Mouse (Mus musculus) liver, adult (tissue): ENCODE measurements around the gene Olfr1198.

Experiments
- GATA4 ChIP-seq: IDR thresholded peaks from 2 replicates; pipeline ENCODE4 v1.6.1; 2014; ENCODE audit warnings: mild to moderate bottlenecking, low read length; ENCODE audit not compliant: insufficient replicate concordance

Olfr1198 gene

DNA sequence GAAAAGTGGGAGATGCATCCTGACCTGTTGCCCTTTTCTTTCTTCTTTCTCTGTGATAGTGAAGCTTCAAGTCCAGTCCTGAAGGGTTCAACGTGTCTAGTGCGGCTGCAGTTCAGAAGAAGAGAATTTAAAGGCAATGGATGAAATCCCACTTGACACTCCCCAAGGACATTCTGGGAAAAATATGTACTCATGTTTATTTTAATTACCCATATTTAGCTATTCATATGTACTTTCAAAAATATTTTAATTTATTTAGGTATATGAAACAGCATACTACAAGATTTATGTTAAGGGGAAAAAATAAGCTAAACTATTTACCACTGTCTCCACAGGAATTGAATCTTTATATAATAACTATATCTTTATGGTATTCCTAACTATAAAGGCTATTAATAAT, at the start of gene Olfr1198:
Gene Olfr1198, minus strand, starts transcription at position 101 of the 400 bp plus-strand sequence.
- TF ChIP-seq GATA4: no peak

DNA sequence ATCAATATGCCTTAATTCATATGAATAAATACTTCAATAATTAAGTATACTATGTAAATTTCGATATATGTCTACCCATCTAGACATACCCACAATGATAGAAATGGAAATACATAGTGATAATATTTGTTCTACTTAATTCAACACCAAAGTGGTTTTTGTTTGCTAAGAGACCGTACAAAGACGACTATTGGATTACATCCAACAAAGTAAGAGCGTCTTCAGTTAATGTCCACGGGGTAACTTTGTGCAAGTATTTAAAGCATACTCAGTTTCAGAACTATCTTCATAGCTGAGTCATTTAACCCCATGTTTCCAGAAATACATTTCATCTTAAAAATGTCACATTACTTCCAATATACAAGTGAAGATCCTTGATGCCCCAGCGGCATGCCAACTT, 41.6 kb upstream of the Olfr1198 start, which contains the start of gene Olfr1201:
Gene Olfr1201, plus strand, starts transcription at position 301 of the 400 bp plus-strand sequence.
- no peak for TF ChIP-seq GATA4

- TF ChIP-seq GATA4: no peak
These were observed 19.2 kb upstream of the Olfr1198 start, which contains the start of gene Olfr1200 for GRCm38 (mm10) chr2:88770388-88770787. Gene Olfr1200, minus strand, starts transcription at chr2:88770488.

GRCm38 (mm10) chr2:88760369-88760768, 9.2 kb upstream of the Olfr1198 start, which contains the start of gene Olfr1199:
Gene Olfr1199, minus strand, starts transcription at chr2:88760469.
- no peak for TF ChIP-seq GATA4

DNA sequence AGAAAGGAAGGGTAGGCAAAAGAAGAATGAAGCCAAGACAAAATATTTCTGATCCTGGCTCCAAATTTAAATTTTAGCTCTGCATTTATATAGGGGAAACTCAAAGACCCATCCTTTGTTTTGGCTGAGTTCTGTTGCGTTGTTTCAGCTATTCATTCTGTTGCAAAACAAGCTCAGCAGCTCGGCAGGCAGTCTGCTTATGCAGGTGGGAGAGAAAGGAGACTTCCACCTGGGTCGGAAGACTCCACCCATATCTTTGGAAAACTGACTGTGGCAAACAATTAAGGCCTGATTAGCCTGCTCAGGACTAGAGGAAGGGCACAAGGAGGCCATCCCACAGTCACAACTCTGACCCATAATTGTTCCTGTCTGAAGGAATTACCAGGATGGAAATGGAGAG, 7.8 kb downstream of the Olfr1198 start:
- TF ChIP-seq GATA4: no peak

DNA sequence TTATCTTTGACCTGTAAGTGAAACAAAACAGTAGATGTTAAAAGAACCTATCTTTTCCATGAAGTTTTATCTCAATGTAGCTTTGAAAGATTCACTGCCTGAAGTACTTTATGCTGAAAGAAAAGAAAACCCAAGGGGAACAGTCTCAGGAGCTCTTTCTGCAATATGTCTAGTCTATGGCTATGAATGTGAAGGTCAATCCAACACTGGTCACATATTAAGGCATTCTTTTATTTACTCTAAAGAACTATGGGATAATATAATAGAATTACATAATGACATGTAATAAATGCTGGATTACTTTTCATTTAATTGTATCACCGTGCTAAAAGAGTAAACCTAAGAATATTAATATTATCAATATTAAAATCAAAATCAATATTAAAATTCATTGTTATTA, 18.9 kb downstream of the Olfr1198 start, which contains the start of gene Olfr1197:
Gene Olfr1197, minus strand, starts transcription at position 101 of the 400 bp plus-strand sequence.
- no peak for TF ChIP-seq GATA4

DNA sequence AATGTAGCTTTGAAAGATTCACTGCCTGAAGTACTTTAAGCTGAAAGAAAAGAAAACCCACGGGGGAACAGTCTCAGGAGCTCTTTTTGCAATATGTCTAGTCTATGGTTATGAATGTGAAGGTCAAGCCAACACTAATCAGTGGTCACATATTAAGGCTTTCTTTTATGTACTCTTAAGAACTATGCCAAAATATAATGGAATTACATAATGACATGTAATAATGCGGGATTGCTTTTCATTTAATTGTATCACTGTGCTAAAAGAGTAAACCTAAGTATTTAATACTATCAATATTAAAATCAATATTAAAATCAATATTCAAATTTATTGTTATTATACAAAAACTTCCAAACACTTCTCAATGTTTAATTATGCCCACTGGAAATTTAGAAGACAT, 46.7 kb downstream of the Olfr1198 start, which contains the start of gene Olfr1196:
Gene Olfr1196, minus strand, starts transcription at position 101 of the 400 bp plus-strand sequence.
- TF ChIP-seq GATA4: no peak
